Mouse (Mus musculus) cerebellum, adult (tissue): ENCODE data around the gene Alg14.

Experiments
- ATAC-seq: cut with Nextera tagmentation; 2 replicates; pipeline ENCODE4 v1.9.2; 2017; ENCODE audit warnings: mild to moderate bottlenecking, moderate library complexity, mixed read lengths; ENCODE audit not compliant: insufficient number of reproducible peaks, low FRiP score, low TSS enrichment

The Alg14 gene

GRCm38 (mm10) chr3:121396561-121396960 is 105.0 kb downstream of the Alg14 start:
- no peak for ATAC-seq

- no peak for ATAC-seq
Observed at GRCm38 (mm10) chr3:121397007-121397406, 105.4 kb downstream of the Alg14 start.

GRCm38 (mm10) chr3:121401384-121401783 is 109.8 kb downstream of the Alg14 start:
- ATAC-seq = no peak

GRCm38 (mm10) chr3:121402096-121402495 is 110.5 kb downstream of the Alg14 start:
- ATAC-seq = no peak

- ATAC-seq = 0 out of 2 replicates have a peak, but pooled peaks have one; percentile 17
Observed at GRCm38 (mm10) chr3:121403449-121403848, 111.9 kb downstream of the Alg14 start.

- ATAC-seq = no peak
Observed at GRCm38 (mm10) chr3:121405101-121405500, 113.5 kb downstream of the Alg14 start.

GRCm38 (mm10) chr3:121407417-121407816 is 115.8 kb downstream of the Alg14 start:
- no peak for ATAC-seq

- no peak for ATAC-seq
Observed at GRCm38 (mm10) chr3:121408386-121408785, 116.8 kb downstream of the Alg14 start.

GRCm38 (mm10) chr3:121411450-121411849 is 119.9 kb downstream of the Alg14 start:
- no peak for ATAC-seq
